Mouse (Mus musculus): ENCODE results near the gene Reg1. TPM values are rescaled to one million over a fixed set of nuclear protein-coding genes. Genes with fewer than 3 reads are reported as not detected.
"Not testable (repeated sequence)": the region's sequence is repeated elsewhere in the genome, so short reads cannot be mapped to it uniquely, and the experiment has no call there.

Reg1 gene
- not detected in 2 replicates for polyA plus RNA-seq (2014; fragmentation: Nextera tagmentation; extraction: Ambion mirVana)

DNA sequence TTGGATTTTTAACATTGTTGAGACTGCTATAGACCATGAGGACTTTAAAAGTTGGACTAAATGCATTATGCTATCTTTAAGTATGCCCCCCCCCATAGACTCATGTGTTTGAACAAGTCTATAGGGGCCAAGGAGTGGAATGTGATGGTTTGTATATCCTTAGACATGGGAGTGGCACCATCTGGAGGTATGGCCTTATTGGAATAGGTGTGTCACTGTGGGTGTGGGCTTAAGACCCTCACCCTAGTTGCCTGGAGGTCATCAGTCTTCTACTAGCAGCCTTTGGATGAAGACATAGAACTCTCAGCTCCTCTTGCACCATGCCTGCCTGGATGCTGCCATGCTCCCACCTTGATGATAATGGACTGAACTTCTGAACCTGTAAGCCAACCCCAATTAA is at the start of gene Reg1:
Gene Reg1, plus strand, starts transcription at position 301 of the 400 bp plus-strand sequence.
- ATAC-seq (ENCODE audit: insufficient read depth, low FRiP score, low TSS enrichment); H3K36me3 ChIP-seq (ENCODE audit: control insufficient read depth, insufficient read depth, low read length); DNase-seq (ENCODE audit: low spot score): not testable (repeated sequence)

DNA sequence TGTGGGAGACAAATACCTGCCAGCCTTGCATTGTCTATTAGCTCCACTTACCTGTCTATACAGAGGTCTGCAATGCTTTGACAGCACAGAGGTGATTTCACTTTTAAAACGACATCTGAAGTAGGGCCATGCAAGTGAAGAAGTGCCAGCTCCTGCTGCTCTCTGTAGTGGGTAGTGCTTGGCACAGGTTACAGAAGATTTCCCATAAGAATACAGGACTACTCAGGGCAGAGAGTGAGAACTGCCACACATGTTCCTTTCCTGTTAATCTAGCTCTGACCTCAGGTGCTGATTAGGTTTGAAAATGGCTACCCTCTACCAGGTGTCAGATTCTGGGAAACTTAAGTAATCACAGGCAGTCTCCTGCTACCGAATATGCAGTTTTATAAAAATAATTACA is 43.7 kb upstream of the Reg1 start, which contains the start of gene Reg3d:
Gene Reg3d, minus strand, starts transcription at position 101 of the 400 bp plus-strand sequence.
- 76% methylated on average over 2 of the region's 2 CpGs for WGBS
- DNase-seq (ENCODE audit: low spot score) = no peak
- H3K4me2 ChIP-seq (ENCODE audit: low read depth) = no peak within 1 kb of the TSS
- no peaks in the 10 kb centered on the region for H3K9me3 ChIP-seq (ENCODE audit: control insufficient read depth, low read length)
- H3K36me3 ChIP-seq (ENCODE audit: control insufficient read depth, insufficient read depth, low read length) = no peaks in the 10 kb centered on the region
- no peak within 1 kb of the TSS for H3K27ac ChIP-seq (ENCODE audit: low read depth, low read length)
- H3K4me1 ChIP-seq (ENCODE audit: control insufficient read depth, insufficient read depth, low read length) = no peaks in the 10 kb centered on the region
- no peak for ATAC-seq (ENCODE audit: insufficient read depth, low FRiP score, low TSS enrichment)
- no peak within 1 kb of the TSS for H3K9ac ChIP-seq (ENCODE audit: low read length)
- H3K4me3 ChIP-seq (ENCODE audit: low read depth, low read length) = no peak within 1 kb of the TSS
- no peaks in the 10 kb centered on the region for H3K27me3 ChIP-seq (ENCODE audit: control insufficient read depth, insufficient read depth, low read length)

More for the DNA sequence above, at the start of gene Reg1:
- not testable (repeated sequence) for H3K27me3 ChIP-seq (ENCODE audit: control insufficient read depth, insufficient read depth, low read length); H3K4me2 ChIP-seq (ENCODE audit: low read depth); H3K27ac ChIP-seq (ENCODE audit: low read depth, low read length); H3K9ac ChIP-seq (ENCODE audit: low read length); H3K9me3 ChIP-seq (ENCODE audit: control insufficient read depth, low read length); H3K4me3 ChIP-seq (ENCODE audit: low read depth, low read length); H3K4me1 ChIP-seq (ENCODE audit: control insufficient read depth, insufficient read depth, low read length)

DNA sequence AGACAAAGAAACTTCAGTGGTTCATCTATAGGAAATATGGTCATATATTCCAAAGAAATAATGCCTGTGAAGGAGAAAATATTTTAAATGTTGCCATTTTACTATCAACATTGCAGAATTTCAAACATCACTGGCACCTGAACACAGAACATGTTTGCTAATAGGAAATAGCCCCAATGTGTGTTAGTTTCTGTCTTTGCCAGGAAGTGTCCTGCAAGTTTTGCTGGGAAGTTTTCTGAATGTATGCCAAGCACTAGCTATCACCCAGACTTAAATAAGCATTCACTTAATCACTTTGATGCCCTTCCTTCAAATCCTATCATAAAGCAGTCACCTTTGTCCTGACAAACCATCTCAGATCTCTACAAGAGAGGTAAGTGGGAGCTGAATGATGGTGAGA is 42.1 kb upstream of the Reg1 start, which contains the start of gene Reg3a:
Gene Reg3a, plus strand, starts transcription at position 301 of the 400 bp plus-strand sequence.
- DNase-seq (ENCODE audit: low spot score) (no peak), ATAC-seq (ENCODE audit: insufficient read depth, low FRiP score, low TSS enrichment) (no peak)
- no peak within 1 kb of the TSS for H3K9ac ChIP-seq (ENCODE audit: low read length)
- no peak within 1 kb of the TSS for H3K27ac ChIP-seq (ENCODE audit: low read depth, low read length)
- H3K4me2 ChIP-seq (ENCODE audit: low read depth) = no peak within 1 kb of the TSS
- no peaks in the 10 kb centered on the region for H3K36me3 ChIP-seq (ENCODE audit: control insufficient read depth, insufficient read depth, low read length)
- H3K4me1 ChIP-seq (ENCODE audit: control insufficient read depth, insufficient read depth, low read length) = no peaks in the 10 kb centered on the region
- no peaks in the 10 kb centered on the region for H3K27me3 ChIP-seq (ENCODE audit: control insufficient read depth, insufficient read depth, low read length)
- H3K4me3 ChIP-seq (ENCODE audit: low read depth, low read length) = no peak within 1 kb of the TSS
- H3K9me3 ChIP-seq (ENCODE audit: control insufficient read depth, low read length) = no peaks in the 10 kb centered on the region

DNA sequence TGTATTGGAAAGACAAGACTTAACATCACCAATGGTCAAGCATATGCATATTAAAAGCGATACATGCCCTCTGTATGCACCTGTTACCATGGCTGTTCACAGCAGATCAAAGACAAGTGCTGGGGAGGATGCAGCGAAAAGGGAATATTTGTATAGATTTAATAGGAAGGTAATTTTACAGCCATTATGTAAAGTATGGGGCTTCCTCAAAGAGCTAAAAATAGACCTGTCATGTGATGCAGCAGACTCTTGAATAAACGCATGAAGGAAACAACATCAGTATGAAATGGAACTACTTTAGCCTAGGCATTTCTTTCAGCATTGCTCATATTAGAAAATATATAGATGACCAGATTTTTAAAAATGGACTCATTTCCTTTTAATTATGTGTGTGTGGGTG is 36.9 kb upstream of the Reg1 start:
- DNase-seq (ENCODE audit: low spot score) (no peak), ATAC-seq (ENCODE audit: insufficient read depth, low FRiP score, low TSS enrichment) (no peak)
- Histone ChIP-seq H3K4me2 (ENCODE audit: low read depth) (no peak overlapping the region), H3K27ac (ENCODE audit: low read depth, low read length) (no peak overlapping the region), H3K9me3 (ENCODE audit: control insufficient read depth, low read length) (no peaks in the 10 kb centered on the region), H3K9ac (ENCODE audit: low read length) (no peak overlapping the region), H3K4me1 (ENCODE audit: control insufficient read depth, insufficient read depth, low read length) (no peaks in the 10 kb centered on the region), H3K4me3 (ENCODE audit: low read depth, low read length) (no peak overlapping the region), H3K36me3 (ENCODE audit: control insufficient read depth, insufficient read depth, low read length) (no peaks in the 10 kb centered on the region), H3K27me3 (ENCODE audit: control insufficient read depth, insufficient read depth, low read length) (no peaks in the 10 kb centered on the region)
- 91% methylated on average over 3 of the region's 3 CpGs for WGBS

DNA sequence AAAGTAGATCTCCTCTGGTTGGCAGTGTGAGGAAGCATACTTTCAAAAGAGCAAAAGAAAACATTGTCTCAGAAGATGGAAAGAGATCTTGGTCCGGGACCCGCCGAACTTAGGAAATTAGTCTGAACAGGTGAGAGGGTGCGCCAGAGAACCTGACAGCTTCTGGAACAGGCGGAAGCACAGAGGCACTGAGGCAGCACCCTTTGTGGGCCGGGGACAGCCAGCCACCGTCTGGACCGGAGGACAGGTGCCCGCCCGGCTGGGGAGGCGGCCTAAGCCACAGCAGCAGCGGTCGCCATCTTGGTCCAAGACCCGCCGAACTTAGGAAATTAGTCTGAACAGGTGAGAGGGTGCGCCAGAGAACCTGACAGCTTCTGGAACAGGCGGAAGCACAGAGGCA is 27.2 kb upstream of the Reg1 start, which contains the start of gene Reg2:
Gene Reg2, plus strand, starts transcription at position 301 of the 400 bp plus-strand sequence.
- H3K4me2 ChIP-seq (ENCODE audit: low read depth); H3K4me3 ChIP-seq (ENCODE audit: low read depth, low read length); DNase-seq (ENCODE audit: low spot score); H3K27me3 ChIP-seq (ENCODE audit: control insufficient read depth, insufficient read depth, low read length); H3K9me3 ChIP-seq (ENCODE audit: control insufficient read depth, low read length); H3K9ac ChIP-seq (ENCODE audit: low read length); H3K4me1 ChIP-seq (ENCODE audit: control insufficient read depth, insufficient read depth, low read length); ATAC-seq (ENCODE audit: insufficient read depth, low FRiP score, low TSS enrichment); H3K27ac ChIP-seq (ENCODE audit: low read depth, low read length); H3K36me3 ChIP-seq (ENCODE audit: control insufficient read depth, insufficient read depth, low read length): not testable (repeated sequence)
- WGBS = 90% methylated on average over 4 of the region's 17 CpGs

DNA sequence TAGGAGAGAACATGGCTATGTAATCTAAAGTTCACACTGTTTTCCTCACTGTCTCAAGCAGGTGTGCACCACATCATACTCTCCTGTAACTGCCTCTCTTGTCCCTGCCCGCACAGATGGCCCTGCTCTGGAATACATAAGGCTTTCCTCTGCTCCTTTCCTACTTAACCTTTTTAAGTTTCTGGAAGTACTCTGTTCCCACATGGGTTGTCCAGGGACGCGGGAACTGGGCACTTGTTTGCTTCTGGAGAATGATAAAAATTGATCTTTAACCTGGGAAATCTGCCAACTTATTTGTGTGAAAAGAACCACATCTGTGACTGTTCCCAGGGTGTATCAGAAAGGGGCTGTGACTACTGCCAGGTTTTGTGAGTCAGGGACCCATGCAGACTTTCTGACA is 3.0 kb downstream of the Reg1 start:
- DNase-seq (ENCODE audit: low spot score) = no peak
- Histone ChIP-seq H3K4me3 (ENCODE audit: low read depth, low read length) (no peak overlapping the region), H3K27ac (ENCODE audit: low read depth, low read length) (no peak overlapping the region), H3K9ac (ENCODE audit: low read length) (no peak overlapping the region), H3K27me3 (ENCODE audit: control insufficient read depth, insufficient read depth, low read length) (no peaks in the 10 kb centered on the region), H3K4me1 (ENCODE audit: control insufficient read depth, insufficient read depth, low read length) (no peaks in the 10 kb centered on the region), H3K36me3 (ENCODE audit: control insufficient read depth, insufficient read depth, low read length) (no peaks in the 10 kb centered on the region), H3K9me3 (ENCODE audit: control insufficient read depth, low read length) (no peaks in the 10 kb centered on the region), H3K4me2 (ENCODE audit: low read depth) (no peak overlapping the region)
- no peak for ATAC-seq (ENCODE audit: insufficient read depth, low FRiP score, low TSS enrichment)
- WGBS = 94% methylated on average over 3 of the region's 3 CpGs

DNA sequence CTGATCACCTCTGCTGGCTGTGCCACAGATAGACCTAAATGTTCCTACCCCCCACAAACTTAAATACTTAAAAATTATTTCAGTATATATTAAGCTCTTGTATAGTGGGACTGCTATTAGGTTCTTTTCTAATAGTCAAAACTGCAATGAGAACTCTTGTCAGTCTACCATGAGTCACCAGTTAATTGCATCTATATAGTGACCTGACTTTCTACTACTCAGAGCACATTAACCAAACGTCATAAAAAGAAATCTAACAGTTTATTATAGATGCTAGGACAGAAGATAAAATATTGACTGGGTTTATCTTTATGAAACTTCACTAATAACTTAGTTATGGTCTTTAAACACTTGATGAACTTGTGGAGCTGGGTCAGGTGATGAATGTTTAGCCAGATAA is 24.7 kb downstream of the Reg1 start:
- Histone ChIP-seq H3K4me3 (ENCODE audit: low read depth, low read length) (no peak overlapping the region), H3K36me3 (ENCODE audit: control insufficient read depth, insufficient read depth, low read length) (no peaks in the 10 kb centered on the region), H3K4me2 (ENCODE audit: low read depth) (no peak overlapping the region), H3K9me3 (ENCODE audit: control insufficient read depth, low read length) (no peaks in the 10 kb centered on the region), H3K27me3 (ENCODE audit: control insufficient read depth, insufficient read depth, low read length) (no peaks in the 10 kb centered on the region), H3K9ac (ENCODE audit: low read length) (no peak overlapping the region), H3K27ac (ENCODE audit: low read depth, low read length) (no peak overlapping the region), H3K4me1 (ENCODE audit: control insufficient read depth, insufficient read depth, low read length) (no peaks in the 10 kb centered on the region)
- WGBS = 74% methylated on average over 1 of the region's 1 CpGs
- no peak for DNase-seq (ENCODE audit: low spot score)
- ATAC-seq (ENCODE audit: insufficient read depth, low FRiP score, low TSS enrichment) = no peak

DNA sequence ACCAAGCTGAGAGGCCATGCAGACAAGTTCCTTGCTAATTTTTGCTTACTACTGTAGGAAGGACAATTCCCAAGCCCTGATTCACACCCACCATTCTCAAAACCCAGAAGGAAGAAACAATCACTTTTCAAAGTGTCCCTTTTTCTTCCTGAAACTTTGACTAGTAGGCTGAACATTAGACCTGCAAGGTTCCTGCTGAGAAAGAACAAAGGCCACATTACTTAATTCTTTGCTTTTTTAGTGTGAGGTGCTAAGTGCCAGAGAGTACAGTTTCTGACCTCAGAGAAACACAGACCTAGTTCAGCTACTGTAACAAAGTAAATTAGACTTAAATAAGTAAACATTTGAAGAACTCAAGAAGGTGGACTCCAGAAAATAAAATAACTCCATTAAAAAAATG is 25.9 kb downstream of the Reg1 start:
- H3K4me1 ChIP-seq (ENCODE audit: control insufficient read depth, insufficient read depth, low read length) = no peaks in the 10 kb centered on the region
- no peak for DNase-seq (ENCODE audit: low spot score)
- no peak for ATAC-seq (ENCODE audit: insufficient read depth, low FRiP score, low TSS enrichment)
- no peak overlapping the region for H3K27ac ChIP-seq (ENCODE audit: low read depth, low read length)
- no peaks in the 10 kb centered on the region for H3K9me3 ChIP-seq (ENCODE audit: control insufficient read depth, low read length)
- no peaks in the 10 kb centered on the region for H3K27me3 ChIP-seq (ENCODE audit: control insufficient read depth, insufficient read depth, low read length)
- no peak overlapping the region for H3K9ac ChIP-seq (ENCODE audit: low read length)
- no peak overlapping the region for H3K4me2 ChIP-seq (ENCODE audit: low read depth)
- H3K36me3 ChIP-seq (ENCODE audit: control insufficient read depth, insufficient read depth, low read length) = no peaks in the 10 kb centered on the region
- no peak overlapping the region for H3K4me3 ChIP-seq (ENCODE audit: low read depth, low read length)

DNA sequence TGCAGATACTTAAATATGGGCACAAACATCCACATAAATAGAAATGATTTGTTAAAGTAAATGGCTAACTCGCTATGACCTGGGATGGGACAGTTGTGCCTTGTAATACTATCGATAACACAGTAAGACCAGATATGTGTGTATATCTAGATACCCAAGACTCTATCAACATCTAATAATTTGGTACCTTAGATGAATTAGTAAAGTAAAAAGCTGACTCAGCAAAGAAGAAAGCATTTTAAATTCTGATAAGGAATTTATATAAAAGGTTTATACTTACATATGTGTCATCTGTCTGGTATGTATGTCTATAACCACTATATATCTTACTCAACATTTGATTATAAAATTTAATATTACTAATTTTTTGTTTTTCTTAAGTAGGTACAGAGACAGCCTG is 30.3 kb downstream of the Reg1 start:
- Histone ChIP-seq H3K4me3 (ENCODE audit: low read depth, low read length) (no peak overlapping the region), H3K36me3 (ENCODE audit: control insufficient read depth, insufficient read depth, low read length) (no peaks in the 10 kb centered on the region), H3K27ac (ENCODE audit: low read depth, low read length) (no peak overlapping the region), H3K9me3 (ENCODE audit: control insufficient read depth, low read length) (no peaks in the 10 kb centered on the region), H3K9ac (ENCODE audit: low read length) (no peak overlapping the region), H3K4me2 (ENCODE audit: low read depth) (no peak overlapping the region), H3K27me3 (ENCODE audit: control insufficient read depth, insufficient read depth, low read length) (no peaks in the 10 kb centered on the region), H3K4me1 (ENCODE audit: control insufficient read depth, insufficient read depth, low read length) (no peaks in the 10 kb centered on the region)
- 89% methylated on average over 2 of the region's 2 CpGs for WGBS
- no peak for DNase-seq (ENCODE audit: low spot score)
- no peak for ATAC-seq (ENCODE audit: insufficient read depth, low FRiP score, low TSS enrichment)
